Mouse (Mus musculus) spleen, adult 2 months (tissue): ENCODE data around the gene Top2a. TPM values are rescaled to one million over a fixed set of nuclear protein-coding genes. Genes with fewer than 3 reads are reported as not detected.
"Not testable (repeated sequence)": the region's sequence is repeated elsewhere in the genome, so short reads cannot be mapped to it uniquely, and the experiment has no call there.

Source experiments
- DNase-seq, 2 experiments: peaks; one replicate each; pipeline versions ENCODE4 v3.0.0 to v3.0.0-alpha.2; 2012 to 2021; ENCODE audit warnings: low spot score in 2 of 2, low read depth in 1 of 2
- H3K27ac ChIP-seq: fragments of 200-500 bp; 2 replicates; pipeline ENCODE4 v1.5.1; 2012; ENCODE audit warnings: low read length, inconsistent platforms; ENCODE audit not compliant: insufficient read depth
- H3K27me3 ChIP-seq: fragments of 200-500 bp; 2 replicates; pipeline ENCODE4 v1.6.1; 2012; ENCODE audit warnings: mild to moderate bottlenecking, moderate library complexity, low read length, inconsistent platforms; ENCODE audit not compliant: control insufficient read depth, insufficient read depth
- H3K36me3 ChIP-seq: fragments of 200-500 bp; 2 replicates; pipeline ENCODE4 v1.6.1; 2012; ENCODE audit warnings: mild to moderate bottlenecking, low read length, inconsistent platforms; ENCODE audit not compliant: control insufficient read depth, insufficient read depth
- H3K4me1 ChIP-seq: fragments of 200-500 bp; 2 replicates; pipeline ENCODE4 v1.6.1; 2011; ENCODE audit warnings: inconsistent platforms; ENCODE audit not compliant: control insufficient read depth, insufficient read depth, insufficient read length
- H3K4me3 ChIP-seq: fragments of 200-500 bp; 2 replicates; pipeline ENCODE4 v1.5.1; 2011; ENCODE audit warnings: mild to moderate bottlenecking, inconsistent platforms; ENCODE audit not compliant: insufficient read depth, insufficient read length; ENCODE audit errors: extremely low read depth
- CTCF ChIP-seq: fragments of 200-500 bp; IDR thresholded peaks from 2 replicates; pipeline ENCODE4 v1.5.1; 2011; ENCODE audit warnings: mild to moderate bottlenecking, inconsistent platforms; ENCODE audit not compliant: insufficient read depth, insufficient read length, insufficient replicate concordance; ENCODE audit errors: extremely low read depth
- POLR2A ChIP-seq: fragments of 200-500 bp; IDR thresholded peaks from 2 replicates; pipeline ENCODE4 v1.6.1; 2011; ENCODE audit warnings: low read depth, low read length, inconsistent platforms
- WGBS: fragments of 180-500 bp; shearing (Covaris S2); methylation state at CpG from one replicate; pipeline ENCODE4 v1.1.7; 2018; 5-methylcytosine and 5-hydroxymethylcytosine counted together
- polyA plus RNA-seq: library from polyadenylated mRNA; depleted of rRNA; stranded (reverse); fragments of >200 nt; gene quantifications from 2 replicates; pipeline ENCODE4 v1.2.3, GENCODE M21; 2012

Gene Top2a
- polyA plus RNA-seq, 1 experiment, result 5.4 TPM

- H3K27ac ChIP-seq, result no peak overlapping the region
- H3K27me3 ChIP-seq, result no peaks in the 10 kb centered on the region
- peaks cover 8% of the 10 kb centered on the region for H3K36me3 ChIP-seq
- 96% methylated on average over 11 of the region's 11 CpGs for WGBS
- no peak overlapping the region for H3K4me3 ChIP-seq
- no peaks in the 10 kb centered on the region for H3K4me1 ChIP-seq
- no peak for DNase-seq
- TF ChIP-seq POLR2A (no peak), CTCF (no peak)
Measured at GRCm38 (mm10) chr11:98999243-98999642, 24.7 kb downstream of the Top2a start.

- Histone ChIP-seq H3K27me3 (no peaks in the 10 kb centered on the region), H3K4me3 (no peak overlapping the region), H3K36me3 (peaks cover 10% of the 10 kb centered on the region; the same call in 1 of the 2 replicates), H3K4me1 (no peaks in the 10 kb centered on the region), H3K27ac (no peak overlapping the region)
- DNase-seq, result no peak
- TF ChIP-seq POLR2A (no peak), CTCF (no peak)
Measured at GRCm38 (mm10) chr11:98998776-98999175, 25.2 kb downstream of the Top2a start.

- H3K4me1 ChIP-seq, result no peaks in the 10 kb centered on the region
- peaks cover 10% of the 10 kb centered on the region; the same call in 1 of the 2 replicates for H3K36me3 ChIP-seq
- H3K27ac ChIP-seq, result no peak overlapping the region
- H3K4me3 ChIP-seq, result no peak overlapping the region
- no peaks in the 10 kb centered on the region for H3K27me3 ChIP-seq
- WGBS, result 95% methylated on average over 4 of the region's 4 CpGs
- TF ChIP-seq CTCF (no peak), POLR2A (no peak)
- no peak for DNase-seq
Measured at GRCm38 (mm10) chr11:98997659-98998058, 26.3 kb downstream of the Top2a start.

DNA sequence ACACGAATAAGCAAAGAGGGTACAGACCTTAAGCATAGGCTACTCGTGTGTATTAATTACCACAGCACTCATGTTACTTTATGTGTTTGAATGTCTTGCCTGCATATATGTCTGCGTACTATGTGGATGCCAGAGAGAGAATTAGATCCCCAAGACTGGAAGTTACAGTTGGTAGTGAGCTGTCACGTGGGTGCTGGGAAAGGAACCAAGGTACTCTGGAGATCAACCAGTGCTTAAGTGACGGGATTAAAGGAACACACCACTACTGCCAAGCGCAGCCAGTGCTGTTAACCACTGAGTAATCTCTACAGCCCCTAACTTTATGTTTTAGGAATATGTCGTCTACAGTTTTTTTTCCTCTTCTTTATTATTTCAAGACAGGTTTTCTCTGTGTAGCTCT is 28.0 kb downstream of the Top2a start:
- no peak for TF ChIP-seq CTCF
- TF ChIP-seq POLR2A, result no peak
- H3K4me3 ChIP-seq, result no peak overlapping the region
- no peak for DNase-seq
- peaks cover 10% of the 10 kb centered on the region; the same call in 1 of the 2 replicates for H3K36me3 ChIP-seq
- no peaks in the 10 kb centered on the region for H3K27me3 ChIP-seq
- WGBS, result 93% methylated on average over 7 of the region's 7 CpGs
- no peak overlapping the region for H3K27ac ChIP-seq
- no peaks in the 10 kb centered on the region for H3K4me1 ChIP-seq

DNA sequence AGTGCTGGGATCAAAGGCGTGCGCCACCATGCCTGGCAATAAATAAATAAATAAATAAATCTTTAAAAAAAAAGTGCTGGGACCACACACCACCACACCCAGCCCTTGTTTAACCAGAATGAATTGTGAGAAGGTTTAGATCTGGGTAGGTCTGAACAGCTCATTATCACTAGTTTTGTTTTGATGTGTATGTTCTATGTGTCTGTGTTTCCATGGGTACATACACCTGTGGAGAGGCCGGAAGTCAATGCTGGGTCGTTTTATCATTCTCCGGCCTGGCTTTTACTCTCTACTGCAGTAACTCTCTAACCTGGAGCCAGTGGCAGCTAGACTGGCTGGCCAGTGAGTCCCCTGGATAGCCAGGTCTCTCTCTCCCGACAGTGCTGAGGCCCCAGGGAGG is 33.1 kb downstream of the Top2a start:
- no peaks in the 10 kb centered on the region for H3K27me3 ChIP-seq
- no peak for DNase-seq
- no peak overlapping the region for H3K27ac ChIP-seq
- TF ChIP-seq CTCF (no peak), POLR2A (no peak)
- no peaks in the 10 kb centered on the region for H3K4me1 ChIP-seq
- 94% methylated on average over 6 of the region's 6 CpGs for WGBS
- H3K36me3 ChIP-seq, result peaks cover 7% of the 10 kb centered on the region; the same call in 1 of the 2 replicates
- no peak overlapping the region for H3K4me3 ChIP-seq

DNA sequence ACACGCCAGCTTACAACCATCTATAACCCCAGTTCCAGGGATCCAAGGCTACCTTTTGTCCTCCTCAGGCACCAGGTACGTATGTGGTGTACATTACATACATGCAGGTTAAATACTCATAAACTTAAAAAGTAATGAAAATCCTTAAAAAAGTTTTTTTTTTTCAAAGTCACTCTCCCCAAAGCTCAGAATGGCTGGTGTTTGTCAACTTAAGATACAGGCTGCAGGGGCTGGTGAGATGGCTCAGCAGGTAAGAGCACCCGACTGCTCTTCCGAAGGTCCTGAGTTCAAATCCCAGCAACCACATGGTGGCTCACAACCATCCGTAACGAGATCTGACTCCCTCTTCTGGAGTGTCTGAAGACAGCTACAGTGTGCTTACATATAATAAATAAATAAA is 35.7 kb downstream of the Top2a start:
- not testable (repeated sequence) for H3K27me3 ChIP-seq, H3K4me3 ChIP-seq, DNase-seq, H3K4me1 ChIP-seq, H3K36me3 ChIP-seq, H3K27ac ChIP-seq
- WGBS, result 97% methylated on average over 6 of the region's 6 CpGs

DNA sequence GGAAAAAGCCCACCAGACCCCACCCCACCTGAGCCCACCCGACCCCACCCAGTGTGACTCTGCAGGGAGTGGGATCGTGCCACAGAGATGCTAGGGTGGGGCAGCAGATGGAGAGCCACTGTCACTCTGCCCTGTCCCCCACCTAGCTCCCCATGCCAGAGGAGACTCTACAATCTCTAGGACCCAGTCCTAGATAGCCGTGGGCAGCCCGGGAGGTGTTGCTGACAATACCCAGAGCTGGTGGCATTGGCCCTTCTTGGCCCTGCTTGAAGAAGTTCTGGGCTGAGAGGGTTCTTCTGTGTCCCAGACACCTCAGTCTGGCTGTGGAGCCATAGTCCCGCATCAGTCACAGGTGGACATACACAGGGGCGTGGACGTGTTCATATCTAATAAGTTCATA is 38.4 kb downstream of the Top2a start:
- WGBS, result 86% methylated on average over 7 of the region's 7 CpGs
- Histone ChIP-seq H3K36me3 (no peaks in the 10 kb centered on the region), H3K4me3 (no peak overlapping the region), H3K27me3 (peaks cover 2% of the 10 kb centered on the region; the same call in 1 of the 2 replicates), H3K4me1 (no peaks in the 10 kb centered on the region; the same call in 1 of the 2 replicates), H3K27ac (no peak overlapping the region)
- no peak for DNase-seq
- TF ChIP-seq CTCF (no peak), POLR2A (no peak)
